Mouse (Mus musculus) gastrocnemius, postnatal 36 days (tissue): ENCODE measurements at regions not wholly inside any gene's neighbourhood (a gene's known extent, or its start where the extent isn't known, plus 50 kb on each side); places are given as distances from the start of the nearest gene placed in this dataset.

ENCODE experiments used
- DNase-seq, 2 experiments: peaks; one replicate each; pipeline ENCODE4 v3.0.0; 2022
- intact Hi-C: fragments of 180-260 bp; cut with DNase I; formaldehyde crosslinking; loops from one replicate; pipeline ENCODE4 v1.15.1; 2025

DNA sequence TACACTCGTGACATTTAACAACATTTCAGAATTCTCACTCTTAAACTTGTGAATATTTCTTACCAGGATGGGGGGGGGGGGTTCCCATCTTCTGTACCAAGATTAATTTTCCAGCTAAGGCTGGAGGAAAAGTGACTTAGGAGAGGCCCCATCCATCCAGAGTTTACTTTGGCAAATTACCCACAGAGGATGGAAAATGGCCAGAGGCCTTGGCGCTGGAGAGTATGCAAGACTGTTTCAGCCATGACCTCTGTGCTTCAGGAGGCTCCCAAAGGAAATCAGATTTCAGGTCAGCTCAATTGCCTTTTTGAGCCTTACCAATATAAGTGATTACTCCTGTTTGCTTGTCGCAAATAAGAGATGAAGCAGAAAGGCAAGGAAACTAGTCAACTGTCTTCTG is 143.4 kb upstream of the F930015N05Rik start:
- DNase-seq: peak; percentile 38 to 67
- intact Hi-C loops: no loop called here

DNA sequence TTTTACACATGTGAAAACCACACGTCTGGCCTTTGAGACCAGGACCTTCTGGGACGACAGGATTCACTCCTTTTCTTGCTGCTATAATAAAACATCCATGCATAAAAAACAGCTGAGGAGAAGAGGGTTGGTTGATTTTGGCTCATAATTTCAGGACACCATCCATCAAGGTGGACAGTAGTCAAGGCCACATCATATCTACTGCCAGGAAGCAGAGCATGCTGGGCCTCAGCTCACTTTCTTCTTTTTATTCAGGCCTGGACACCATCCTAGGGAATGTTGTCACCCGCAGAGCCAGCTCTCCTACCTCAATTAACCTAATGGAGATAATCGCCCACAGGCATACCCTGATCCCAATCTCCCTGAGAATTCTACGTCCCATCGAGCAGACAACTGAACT is 149.6 kb upstream of the F930015N05Rik start:
- DNase-seq: no peak
- intact Hi-C loops: no loop called here

DNA sequence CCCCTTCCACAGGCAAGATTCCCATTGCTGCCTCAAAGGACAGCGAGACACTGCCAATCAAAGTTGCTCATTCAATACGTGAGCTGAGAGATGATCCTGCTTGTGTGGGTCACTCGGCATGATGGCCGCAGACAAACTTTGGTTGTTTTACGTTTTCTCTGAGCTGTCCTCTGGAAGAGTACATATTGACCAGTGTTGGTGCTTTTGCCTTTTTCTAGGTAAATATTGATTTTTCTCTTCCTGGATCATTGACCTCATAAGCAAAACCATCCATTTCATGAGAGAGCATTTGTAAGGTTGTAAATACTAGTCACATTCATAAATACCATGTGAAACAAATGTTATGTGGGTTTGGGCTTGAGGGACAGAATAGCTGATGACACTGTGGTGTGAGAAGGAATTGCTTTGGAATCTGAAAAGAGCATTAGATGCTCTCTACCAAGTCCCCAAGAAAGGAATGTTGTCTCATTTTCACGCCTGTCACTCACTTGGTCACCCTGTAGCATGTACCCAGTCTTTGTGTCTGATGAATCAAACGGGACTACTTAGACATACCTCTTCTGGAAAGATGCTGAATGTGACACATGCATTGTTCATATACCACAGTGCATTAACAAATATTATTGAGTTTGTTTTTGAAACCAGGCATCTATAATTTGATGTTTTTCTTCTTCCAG is 150.7 kb upstream of the F930015N05Rik start:
- intact Hi-C loops: no loop called here
- DNase-seq: no peak

DNA sequence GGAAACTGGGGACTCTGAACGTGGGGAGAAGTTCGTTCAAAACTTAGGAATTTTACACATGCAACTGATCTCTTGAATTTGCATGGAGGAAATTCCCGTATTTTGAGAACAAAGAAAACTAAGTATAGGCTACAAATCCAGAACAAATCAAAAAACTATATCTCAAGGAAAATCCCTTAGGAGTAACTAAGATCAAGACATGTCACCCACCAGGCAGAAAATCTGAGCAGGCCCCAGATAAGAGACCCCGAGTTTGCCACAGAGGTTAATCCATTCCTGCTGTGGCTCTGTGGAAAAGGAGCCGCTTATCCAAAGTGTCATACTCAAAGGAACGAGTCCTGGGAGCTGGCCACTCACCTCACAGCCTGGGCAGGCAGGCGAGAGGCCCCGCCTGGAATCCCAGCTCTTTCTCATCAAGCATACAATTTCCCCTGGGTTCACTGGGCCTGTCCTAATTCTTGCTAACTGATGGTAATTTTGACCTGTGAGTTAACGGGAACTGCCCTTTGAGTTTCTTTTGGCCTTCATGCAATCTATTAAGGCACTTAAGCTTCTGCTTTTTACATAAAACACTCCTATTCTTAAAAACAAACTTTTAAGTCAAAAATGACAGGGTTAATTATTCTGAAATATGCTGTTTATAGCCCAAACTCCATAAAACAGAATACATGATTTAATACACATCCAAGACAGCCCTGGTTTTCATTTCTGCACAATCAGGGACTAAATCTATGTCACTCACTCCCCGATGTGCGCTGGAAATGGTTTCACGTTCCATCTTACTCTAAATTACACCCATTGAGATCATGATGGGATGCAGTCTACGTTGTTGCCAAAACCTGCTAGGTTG is 151.5 kb upstream of the F930015N05Rik start:
- DNase-seq: no peak
- intact Hi-C loops: no loop called here

DNA sequence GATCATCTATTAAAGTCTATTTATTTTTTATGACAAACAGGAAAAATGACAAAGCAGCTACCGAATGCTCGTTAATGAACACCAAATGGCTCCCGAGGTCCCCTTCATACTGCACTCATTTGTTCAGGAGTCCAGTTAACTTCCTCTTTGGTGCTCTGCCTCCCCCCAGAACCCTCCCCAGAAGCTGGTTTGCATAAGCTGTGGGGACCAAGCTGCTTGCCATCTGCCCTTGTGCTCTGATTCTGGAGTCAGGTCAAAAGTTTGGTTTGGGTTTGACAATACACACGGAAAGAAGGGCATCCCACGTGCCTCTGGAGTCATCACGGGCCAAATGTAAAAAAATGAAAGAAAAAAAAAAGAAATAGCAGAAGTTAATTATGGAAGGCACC is 152.1 kb upstream of the F930015N05Rik start:
- intact Hi-C loops: no loop called here
- no peak for DNase-seq

DNA sequence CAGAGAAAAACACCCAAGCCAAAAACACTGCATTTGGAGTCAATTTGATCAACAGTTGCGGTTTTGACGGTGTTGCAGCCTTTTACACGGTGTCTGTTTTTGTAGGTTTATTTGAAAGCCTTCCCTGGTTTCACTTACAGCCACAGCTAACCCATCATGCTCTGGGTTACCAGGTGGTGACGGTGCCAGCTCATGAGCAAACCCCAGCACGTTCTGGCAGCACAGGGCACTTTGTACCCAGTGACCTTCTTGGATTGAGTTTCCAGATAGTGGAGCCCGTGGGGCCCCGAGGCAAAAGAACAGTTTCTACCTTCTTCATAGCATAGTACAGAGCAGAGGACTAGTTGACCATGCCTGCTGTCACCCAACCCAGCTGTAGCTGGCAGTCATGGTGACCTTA is 152.6 kb upstream of the F930015N05Rik start:
- no peak for DNase-seq
- intact Hi-C loops: no loop called here

DNA sequence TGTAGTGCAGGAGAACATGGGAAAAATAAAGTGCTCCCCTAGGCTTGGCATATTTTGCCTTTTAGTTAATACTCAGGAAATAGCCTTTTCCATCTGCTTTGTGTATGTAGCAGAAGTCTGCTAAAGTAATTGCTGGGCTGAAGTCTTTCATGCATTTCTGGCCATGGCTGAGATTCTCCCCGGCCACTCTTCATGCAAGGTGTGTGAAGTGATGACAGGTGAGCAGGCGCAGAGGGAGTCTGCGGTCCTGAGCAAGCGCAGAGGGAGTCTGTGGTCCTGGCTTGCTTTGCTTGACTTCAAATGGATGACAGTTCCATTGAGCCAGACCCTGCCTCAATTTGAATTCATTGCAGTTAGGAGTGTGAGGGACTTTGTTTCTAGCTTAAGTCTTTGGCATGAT is 153.6 kb upstream of the F930015N05Rik start:
- intact Hi-C loops: no loop called here
- DNase-seq: no peak

DNA sequence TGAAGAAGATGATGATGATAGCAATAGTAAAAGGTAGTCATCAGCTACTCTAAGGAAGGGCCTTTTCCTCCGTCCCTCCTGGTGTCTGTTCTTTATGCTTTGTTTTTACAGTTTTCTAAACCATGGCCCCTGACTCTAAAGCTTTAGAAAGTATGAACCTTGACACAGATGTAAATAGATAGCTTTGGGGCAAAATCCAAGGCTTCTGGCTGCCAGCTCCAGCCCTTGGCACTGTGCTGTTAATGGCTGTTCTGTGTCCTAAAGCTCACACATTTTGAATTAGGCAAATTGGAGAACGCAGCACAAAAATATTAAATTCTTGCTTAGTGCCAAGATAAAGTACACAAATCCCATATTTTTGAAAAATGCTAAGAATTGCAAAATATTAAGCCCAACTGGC is 155.8 kb upstream of the F930015N05Rik start:
- intact Hi-C loops: no loop called here
- DNase-seq: no peak

DNA sequence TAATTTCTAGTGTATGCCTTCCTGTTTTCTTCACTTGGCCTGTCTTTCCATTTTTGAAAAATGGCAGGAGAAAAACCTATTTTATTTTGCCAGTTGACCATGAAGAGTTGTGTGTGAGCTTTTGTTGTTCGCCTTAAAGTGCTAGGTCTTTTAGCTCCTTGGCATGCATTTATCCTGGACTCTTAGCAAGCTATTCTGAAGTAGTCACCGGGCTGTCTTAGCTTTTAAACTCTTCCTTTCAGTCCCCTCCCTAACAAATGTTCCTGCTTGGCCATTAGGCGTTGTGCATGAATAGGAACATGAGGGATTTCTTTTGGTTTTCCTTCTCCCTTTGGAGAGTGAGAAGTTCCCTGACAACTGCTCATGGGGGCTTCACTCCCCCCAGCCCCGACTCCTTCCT is 160.9 kb upstream of the F930015N05Rik start:
- intact Hi-C loops: no loop called here

DNA sequence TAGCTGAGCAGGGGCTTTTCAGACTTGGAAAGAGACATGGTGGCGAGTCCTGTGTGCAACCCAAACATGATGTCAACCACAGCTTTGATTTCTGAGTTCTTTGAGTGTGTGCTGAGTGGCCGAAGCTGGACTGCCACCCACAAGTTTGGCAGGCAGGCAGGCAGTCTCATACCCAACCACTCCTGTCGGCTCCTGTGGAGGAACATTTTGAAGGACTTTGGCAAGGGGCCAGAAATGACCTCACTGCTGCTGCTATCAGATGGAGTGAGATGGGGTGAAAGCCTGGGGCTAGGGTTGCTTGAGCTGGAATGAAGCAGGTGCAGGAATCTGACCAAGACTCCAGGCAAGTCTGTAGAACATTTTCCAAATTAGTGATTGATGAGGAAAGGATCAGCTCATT is 162.7 kb upstream of the F930015N05Rik start:
- intact Hi-C loops: no loop called here
- no peak for DNase-seq

More for the DNA sequence above, 160.9 kb upstream of the F930015N05Rik start:
- DNase-seq: no peak

DNA sequence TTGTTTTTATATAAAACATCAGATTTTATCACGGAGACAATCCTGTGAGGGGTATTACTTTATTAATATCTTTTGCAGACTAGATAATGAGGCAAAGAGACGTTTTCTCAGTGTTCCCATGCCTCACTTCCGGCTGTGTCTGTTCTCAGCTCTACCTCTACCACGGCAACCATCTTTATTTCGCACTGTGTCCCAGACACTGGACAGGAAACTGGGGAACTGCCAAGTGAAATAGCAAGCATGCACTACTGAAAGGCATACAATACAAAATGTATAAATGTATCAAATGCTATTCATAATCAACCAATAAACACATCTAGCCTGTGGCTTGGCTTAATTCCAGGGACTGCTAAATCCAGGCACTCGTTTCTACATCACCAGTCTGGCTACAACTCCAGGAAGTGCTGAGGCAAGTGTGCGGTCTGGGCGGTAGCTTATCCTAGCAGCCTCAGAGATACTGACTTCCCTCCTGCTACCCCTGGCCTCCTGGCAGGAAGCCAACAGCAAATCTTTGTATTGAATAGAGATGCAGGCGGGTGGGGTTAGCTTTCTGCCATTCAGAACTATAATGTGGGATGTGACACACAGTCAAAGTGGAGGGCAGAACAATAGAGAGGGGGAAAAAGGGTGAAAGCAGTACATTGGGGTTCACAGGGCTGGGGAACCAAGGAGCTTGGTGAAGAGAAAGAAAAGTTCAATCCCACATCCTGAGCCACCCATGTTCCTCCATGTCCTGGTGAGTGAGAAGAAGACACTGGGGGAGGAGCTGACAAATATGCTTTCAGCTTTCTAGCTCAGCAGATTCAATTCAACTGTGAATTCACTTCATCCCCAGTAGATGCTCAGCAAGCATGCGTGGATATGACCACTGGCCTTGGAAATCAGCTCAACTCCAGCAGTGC is 164.0 kb upstream of the F930015N05Rik start:
- DNase-seq: no peak
- intact Hi-C loops: no loop called here

DNA sequence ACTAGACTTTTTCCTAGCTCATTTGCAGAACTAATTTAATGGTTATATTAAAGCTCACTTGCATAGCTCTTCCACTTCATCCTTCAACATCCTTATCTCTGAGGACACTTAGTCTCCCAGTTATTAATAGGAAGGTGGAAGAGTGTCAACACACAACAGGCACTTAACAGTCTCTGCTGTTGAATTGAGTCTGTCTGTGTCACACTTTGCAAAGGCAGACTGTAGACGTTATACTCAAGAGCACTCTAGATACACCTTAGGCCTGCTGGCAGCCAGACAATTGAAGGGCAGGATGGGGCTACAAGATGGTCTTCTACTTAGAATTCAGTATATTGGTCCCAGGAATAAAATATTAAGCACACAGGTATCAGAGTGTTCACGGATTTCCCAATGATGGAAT is 172.6 kb upstream of the F930015N05Rik start:
- no peak for DNase-seq
- intact Hi-C loops: no loop called here

DNA sequence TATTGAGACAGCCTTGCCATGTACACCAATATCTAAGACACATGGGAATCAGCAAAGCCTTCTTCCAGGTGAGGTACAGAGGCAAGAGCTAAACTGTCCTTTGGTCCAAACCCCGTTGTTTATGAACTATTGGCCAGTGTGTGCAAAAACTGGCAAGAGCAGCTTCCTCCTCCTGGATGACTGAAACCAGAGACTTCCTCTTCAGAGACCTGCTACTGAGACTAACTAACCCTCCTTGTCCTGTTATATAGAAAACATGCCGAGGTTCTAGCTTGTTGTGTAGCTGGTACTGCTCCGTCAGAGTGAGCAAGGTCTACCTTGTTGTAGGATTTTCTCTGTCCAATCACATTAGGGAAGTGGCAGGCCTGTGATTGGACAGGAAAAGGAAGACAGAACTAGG is 174.3 kb upstream of the F930015N05Rik start:
- intact Hi-C loops: no loop called here
- DNase-seq: no peak

DNA sequence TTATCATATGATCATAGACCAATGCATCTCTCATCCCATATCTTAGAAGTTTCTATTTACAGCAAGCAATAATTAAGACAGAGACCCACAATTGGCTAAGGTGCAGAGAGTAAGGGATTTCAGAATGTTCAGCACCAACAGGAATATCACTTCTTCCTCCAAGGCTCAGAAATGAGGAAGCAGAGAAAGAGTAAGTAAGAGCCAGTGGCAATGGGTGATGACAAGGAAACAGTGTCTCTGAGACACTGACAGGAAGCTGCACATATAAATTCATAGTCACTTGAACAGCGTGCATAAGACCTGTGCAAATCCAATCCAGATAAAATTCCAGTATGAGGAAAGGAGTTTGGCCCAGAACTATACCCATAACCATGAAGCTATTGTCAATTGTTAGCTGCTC is 178.7 kb upstream of the F930015N05Rik start:
- intact Hi-C loops: no loop called here
- DNase-seq: no peak

DNA sequence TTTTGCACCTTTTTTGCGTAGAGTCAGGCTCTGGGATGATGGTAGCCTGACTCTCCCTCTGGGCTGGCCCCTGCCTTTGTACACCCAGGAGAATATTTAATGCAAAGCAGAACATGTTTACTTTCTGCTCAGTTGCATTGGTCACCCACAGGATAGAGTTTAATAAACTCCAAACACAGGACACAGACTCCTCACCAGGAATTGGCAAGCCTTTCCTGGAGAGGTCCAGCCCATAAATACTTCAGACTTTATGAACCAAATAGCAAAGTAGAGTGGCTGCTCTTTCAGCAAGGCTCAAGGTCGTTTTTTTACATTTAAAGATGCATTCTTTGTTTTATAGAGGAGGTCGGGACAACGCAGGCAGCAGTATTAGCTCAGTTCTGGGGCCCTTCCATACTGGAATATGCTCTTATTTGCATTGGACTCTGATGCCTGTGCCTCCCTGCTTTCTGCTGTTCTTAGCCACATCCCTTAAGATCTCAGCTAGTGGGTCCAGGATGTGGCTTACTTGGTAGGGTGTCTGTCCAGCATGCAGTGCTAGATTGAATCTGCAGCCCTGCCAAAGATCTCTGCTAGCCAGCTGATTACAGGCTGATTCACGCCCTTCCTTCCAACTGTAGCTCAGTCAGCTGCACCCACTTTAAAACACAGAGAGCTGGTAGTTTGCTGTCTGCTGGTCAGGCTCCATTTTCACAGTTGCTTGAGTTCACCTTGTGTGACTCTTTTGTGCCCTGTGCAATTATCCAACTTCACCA is 182.4 kb upstream of the F930015N05Rik start:
- intact Hi-C loops: no loop called here

DNA sequence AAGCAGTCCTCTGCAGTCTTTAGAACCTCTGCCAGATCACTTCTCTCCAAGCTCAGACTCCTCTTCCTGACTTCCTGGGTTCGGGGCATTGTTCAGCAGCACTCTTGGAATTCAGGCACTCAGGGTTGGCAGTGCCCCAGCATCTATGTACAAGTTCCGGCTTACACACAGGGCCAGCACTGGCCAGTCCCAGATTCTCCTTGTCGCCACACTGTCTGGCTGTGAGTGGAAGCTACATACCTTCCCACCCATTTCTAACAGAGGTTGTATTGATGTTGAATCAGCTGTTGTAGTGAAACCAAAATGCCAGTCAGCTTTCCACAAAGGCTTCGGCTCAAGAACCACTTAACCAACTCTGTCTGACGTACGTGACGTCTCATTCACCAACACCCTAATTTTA is 190.7 kb upstream of the F930015N05Rik start:
- DNase-seq: no peak
- intact Hi-C loops: no loop called here

More for the DNA sequence above, 182.4 kb upstream of the F930015N05Rik start:
- DNase-seq: peak; percentile 17 to 21

DNA sequence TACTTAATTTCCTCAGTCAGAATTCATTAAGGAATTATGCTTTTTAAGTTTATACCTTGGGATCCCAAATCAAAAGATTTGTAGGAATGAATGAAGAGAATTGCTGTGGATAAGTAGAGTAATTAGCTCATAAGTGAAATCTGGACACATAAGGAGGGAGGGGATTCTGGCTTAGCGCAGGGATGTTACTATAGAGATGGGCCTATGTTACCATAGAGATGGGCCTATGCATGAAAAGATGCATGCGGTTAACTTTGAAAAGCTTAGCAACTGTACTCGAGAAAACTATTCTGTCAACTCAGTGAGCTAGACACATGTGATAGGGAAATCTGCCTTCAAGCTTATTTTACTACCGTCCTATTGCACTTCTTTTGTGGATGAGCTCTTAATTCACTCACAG is 204.5 kb upstream of the F930015N05Rik start:
- intact Hi-C loops: no loop called here

DNA sequence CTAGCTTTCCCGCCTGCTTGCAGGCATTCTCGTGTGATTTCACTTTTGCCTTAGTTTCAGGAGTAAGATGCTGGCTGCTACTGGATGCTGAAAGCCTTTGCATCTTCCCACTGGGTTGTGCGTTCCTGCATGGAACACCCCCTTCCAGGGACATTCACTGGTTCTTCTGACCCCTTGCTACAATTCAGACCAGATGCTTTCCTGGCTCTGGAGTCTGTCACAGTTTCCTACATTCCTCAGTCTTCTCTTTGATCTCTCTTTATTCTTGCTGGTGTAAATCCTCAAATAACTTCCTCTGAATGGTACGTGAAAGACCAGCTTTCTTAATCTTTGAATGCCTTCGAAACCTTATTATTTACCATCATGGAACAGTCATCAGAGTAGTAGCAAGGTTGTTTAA is 206.7 kb upstream of the F930015N05Rik start:
- intact Hi-C loops: no loop called here
- DNase-seq: no peak

More for the DNA sequence above, 204.5 kb upstream of the F930015N05Rik start:
- no peak for DNase-seq

DNA sequence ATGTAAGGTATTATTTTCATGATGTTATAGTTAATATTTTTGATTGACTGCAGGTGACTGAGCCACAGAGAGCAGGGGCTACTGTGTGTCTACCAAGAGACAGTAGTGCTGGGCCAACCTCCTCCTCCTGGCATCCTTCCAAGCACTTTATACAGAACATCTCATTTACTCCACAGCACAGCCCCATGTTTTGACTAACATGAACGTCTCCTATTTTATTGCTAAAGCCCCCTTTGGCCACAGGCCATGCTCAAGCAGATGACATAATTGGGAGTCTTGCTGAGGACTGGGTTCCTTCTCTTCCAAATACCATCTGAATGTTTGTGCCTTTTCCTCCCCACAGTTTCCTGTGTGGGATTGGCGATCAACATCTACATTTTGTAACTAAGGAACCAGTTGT is 211.5 kb upstream of the F930015N05Rik start:
- intact Hi-C loops: no loop called here
- DNase-seq: no peak

DNA sequence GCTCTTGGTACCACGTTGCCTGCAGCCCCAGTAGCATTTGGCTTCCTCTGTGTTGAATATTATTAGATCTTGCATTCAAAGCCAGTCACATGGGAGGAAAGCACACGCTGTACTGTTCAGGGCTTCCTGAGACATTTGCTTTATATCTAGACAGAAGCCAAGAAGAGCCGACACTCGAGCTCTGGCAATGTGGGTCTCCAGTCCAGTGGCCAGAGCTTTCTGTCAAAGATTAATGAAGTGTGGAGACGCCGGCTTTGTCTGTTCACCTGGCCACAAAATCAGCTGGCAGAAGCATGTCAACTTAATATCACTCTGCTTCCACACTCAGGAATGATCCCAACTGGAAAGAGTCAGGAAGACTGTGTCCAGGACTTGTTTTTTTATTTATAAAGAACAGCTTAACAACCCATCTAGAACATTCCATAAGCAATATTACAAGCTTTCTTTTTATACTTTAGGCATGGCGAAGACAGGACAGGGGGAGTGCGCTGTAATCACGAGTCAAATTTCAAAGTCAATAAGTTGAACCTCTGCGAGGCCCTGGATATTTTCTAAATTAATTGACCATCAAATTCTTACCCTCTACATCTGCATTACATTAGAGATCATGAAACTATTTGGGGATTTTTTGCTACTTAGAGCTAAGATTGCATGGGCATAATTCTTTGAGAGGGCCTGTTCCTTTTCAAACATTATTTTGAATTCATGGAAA is 214.3 kb upstream of the F930015N05Rik start:
- peak in 1 of 2 experiments; percentile 44 for DNase-seq
- intact Hi-C loops: no loop called here
